Mouse (Mus musculus) mesoderm, embryonic 11.5 days (tissue): ENCODE data around the gene Adgrg2.

Experiments
- DNase-seq: peaks from one replicate; pipeline ENCODE4 v3.0.0-alpha.2; 2012; ENCODE audit warnings: low read depth, low spot score

Gene Adgrg2

DNA sequence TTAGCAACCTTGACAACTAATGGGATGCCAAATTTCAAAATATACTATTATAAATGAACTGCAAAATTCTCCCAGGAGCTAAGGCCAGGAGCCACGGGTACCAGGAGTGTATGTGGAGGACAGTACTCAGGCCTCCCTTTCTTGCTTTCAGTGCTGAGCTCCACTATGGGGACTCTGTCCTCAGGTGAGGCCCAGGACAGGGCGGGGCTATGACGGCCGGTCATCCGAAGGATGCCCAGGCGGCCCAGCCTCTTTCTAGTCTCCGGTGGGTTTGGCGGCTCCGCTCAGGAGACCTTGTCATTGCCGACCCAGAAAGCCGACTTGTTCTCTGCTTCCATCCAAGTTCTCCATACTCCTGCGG, 111.2 kb downstream of the Adgrg2 start:
- no peak for DNase-seq

DNA sequence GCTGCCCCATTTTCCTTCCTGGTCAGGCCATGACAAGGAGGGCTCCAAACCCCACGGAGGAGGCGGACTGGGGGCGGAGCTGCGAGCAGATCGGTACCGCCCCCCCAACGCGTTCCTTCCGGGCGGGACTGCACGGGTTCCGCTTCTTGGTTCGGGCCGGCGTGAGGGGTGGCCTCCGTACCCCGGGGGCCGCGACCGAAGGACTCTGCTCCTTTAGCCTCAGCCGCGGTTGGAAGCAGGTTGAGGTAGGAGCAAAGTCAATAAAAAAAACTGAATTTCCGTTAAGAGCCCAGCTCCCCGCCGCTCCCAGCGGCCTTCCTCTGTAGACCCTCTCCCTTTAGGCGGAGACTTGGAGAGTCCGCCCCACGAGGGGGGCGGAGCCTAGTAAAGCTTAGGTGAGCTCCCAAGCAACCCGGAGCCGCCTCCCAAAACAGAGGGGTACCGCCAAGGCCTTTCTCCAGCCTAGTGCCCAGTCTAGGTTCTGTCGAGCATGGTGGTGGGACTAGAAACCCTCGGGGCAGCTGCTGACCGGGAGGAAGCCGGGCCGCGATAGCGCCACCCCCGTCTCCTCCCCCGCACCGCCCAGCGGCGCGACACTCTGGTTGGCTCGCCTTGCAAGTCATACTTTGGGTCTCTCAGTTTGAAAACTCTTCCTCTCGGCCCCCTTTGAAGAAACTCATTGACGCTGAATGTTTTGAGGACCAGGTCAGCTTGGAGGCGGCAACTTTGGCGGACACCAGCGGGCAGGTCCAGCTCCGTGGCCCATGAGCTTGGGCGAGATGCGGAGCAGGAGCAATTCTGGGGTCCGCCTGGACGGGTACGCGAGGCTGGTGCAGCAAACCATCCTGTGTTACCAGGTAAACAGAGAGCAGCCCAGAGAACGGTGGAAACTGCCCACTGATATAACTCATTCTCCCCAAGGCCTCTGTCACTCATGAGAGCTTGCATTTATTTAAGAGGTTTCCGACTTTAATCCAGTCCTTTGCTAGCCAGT, 111.9 kb downstream of the Adgrg2 start, which contains the start of gene Phka2:
Gene Phka2 (plus strand): TSS at position 119 of the 994 bp plus-strand sequence.
- DNase-seq = peak; percentile 73

DNA sequence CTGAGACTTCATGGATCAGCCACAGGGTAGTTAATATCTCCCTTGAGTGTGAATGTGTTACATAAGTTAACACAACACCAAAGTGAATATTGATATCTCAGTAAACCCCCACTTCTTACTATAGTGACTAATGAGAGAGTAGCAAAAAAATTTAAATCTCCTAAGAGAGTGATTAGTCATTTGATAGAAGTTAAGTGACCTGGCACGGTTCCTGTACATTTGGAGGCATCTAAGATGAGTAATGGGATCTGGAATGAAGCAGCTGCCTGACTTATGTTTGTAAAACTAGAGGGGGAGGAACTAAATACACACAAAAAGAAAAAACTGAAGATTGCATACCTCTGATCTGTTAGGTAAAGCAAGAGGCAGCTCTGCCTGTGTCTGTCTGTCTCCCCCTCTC, 118.6 kb downstream of the Adgrg2 start:
- DNase-seq = no peak

DNA sequence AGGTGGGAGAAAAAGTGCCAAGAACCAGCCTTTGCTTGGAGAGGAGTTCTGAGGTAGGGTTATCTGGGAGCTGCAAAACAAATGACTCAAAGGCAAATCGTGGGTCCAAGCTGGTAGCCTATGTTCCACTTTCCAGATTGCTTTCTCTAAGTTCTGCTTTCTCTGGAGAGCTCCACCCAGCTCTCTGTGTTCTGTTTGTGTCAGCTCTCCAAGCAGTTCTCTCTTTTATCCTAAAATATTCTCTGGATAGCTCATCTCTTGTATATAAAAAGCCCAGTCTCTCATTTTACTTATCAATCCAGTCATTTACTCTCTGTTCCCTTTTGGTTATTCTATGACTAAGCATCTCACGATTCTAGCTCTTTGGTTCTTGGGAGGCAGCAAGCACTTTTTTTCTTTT, 119.7 kb downstream of the Adgrg2 start:
- DNase-seq = no peak

GRCm38 (mm10) chrX:160516027-160516426, 125.5 kb downstream of the Adgrg2 start:
- no peak for DNase-seq

- DNase-seq = no peak
These were observed 152.3 kb downstream of the Adgrg2 start for GRCm38 (mm10) chrX:160542772-160543171.
